Mouse (Mus musculus) stomach, embryonic 15.5 days (tissue): ENCODE data around the gene Dgkg. TPM values are rescaled to one million over a fixed set of nuclear protein-coding genes. Genes with fewer than 3 reads are reported as not detected.

Experiments
- ATAC-seq: fragments of 200-750 bp; cut with Nextera tagmentation; 2 replicates; pipeline ENCODE4 v1.8.0; 2017; ENCODE audit warnings: low read depth, moderate number of reproducible peaks, moderate TSS enrichment; ENCODE audit not compliant: insufficient read depth, low FRiP score
- H3K27ac ChIP-seq: fragments of 300-500 bp; sonication (generic); 2 replicates; pipeline ENCODE4 v1.5.1; 2015; ENCODE audit warnings: mild to moderate bottlenecking, inconsistent platforms
- H3K27me3 ChIP-seq: fragments of 300-500 bp; sonication (generic); replicated peaks from 2 replicates; pipeline ENCODE4 v1.6.1; 2015; ENCODE audit warnings: inconsistent platforms
- H3K36me3 ChIP-seq: fragments of 300-500 bp; sonication (generic); 2 replicates; pipeline ENCODE4 v1.6.1; 2015; ENCODE audit warnings: inconsistent platforms
- H3K4me1 ChIP-seq: fragments of 300-500 bp; sonication (generic); 2 replicates; pipeline ENCODE4 v1.6.1; 2015; ENCODE audit warnings: inconsistent platforms
- H3K4me2 ChIP-seq: fragments of 300-500 bp; sonication (generic); 2 replicates; pipeline ENCODE4 v1.6.1; 2015; ENCODE audit warnings: mild to moderate bottlenecking, inconsistent platforms
- H3K4me3 ChIP-seq: fragments of 300-500 bp; sonication (generic); replicated peaks from 2 replicates; pipeline ENCODE4 v1.5.1; 2015; ENCODE audit warnings: inconsistent platforms
- H3K9ac ChIP-seq: fragments of 300-500 bp; sonication (generic); 2 replicates; pipeline ENCODE4 v1.6.1; 2015; ENCODE audit warnings: inconsistent platforms
- H3K9me3 ChIP-seq: fragments of 300-500 bp; sonication (generic); 2 replicates; pipeline ENCODE4 v1.6.1; 2016; ENCODE audit warnings: inconsistent platforms
- WGBS: fragments of 180-500 bp; shearing (Covaris S2); methylation state at CpG from one replicate; pipeline ENCODE4 v1.1.7; 2015; 5-methylcytosine and 5-hydroxymethylcytosine counted together
- polyA plus RNA-seq: library from polyadenylated mRNA; unstranded; fragments of >200 nt; fragmentation: Nextera tagmentation; extraction: Ambion mirVana; gene quantifications from 2 replicates; pipeline ENCODE4 v1.2.1, GENCODE M21; 2015

The Dgkg gene
- polyA plus RNA-seq, 1 experiment from 2014 or later, result 1.5 TPM

DNA sequence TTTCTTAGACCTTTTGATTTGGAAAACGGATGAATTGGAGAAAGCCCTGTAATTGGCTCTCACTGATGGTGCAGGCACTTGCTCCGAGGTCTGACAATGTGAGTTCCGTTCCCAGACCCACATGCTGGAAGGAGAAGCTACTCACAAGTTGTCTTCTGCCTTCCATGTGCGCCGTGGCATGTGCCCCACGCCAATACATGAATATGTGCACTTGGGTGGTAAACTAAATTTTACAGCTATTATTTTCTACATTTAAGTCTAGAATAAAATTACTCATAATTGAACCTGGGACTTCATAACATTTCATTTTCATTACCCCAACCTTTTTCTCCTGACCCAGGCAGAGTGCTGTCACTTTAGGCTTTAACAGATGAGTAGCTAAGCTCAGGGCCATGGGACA is 14.1 kb downstream of the Dgkg start:
- H3K4me1 ChIP-seq, result no peaks in the 10 kb centered on the region
- ATAC-seq, result no peak
- H3K36me3 ChIP-seq, result no peaks in the 10 kb centered on the region
- H3K9me3 ChIP-seq, result no peaks in the 10 kb centered on the region
- H3K27ac ChIP-seq, result no peak overlapping the region
- H3K4me3 ChIP-seq, result no peak overlapping the region
- no peaks in the 10 kb centered on the region for H3K27me3 ChIP-seq
- H3K4me2 ChIP-seq, result no peak overlapping the region
- 83% methylated on average over 6 of the region's 6 CpGs for WGBS
- no peak overlapping the region for H3K9ac ChIP-seq

DNA sequence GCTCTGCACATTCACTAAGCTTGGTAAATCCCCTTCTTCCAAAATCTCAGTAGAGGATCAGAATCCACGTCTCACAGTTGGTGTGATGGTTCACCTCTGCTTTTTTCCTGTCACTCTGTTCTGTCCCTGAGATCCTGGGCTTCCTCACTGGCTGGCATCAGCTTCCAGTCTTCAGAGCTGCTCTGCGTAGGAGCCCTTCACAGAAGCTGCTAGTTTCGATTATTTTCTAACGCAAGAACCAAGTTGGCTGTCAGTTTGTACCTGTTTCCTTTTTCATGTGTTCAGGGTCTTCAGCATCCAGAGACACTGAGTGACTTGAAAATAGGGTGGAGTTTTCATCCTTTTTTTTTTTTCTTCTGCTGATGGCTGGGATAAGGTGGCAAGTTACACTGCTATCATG is 15.0 kb downstream of the Dgkg start:
- Histone ChIP-seq H3K9me3 (no peaks in the 10 kb centered on the region), H3K4me1 (no peaks in the 10 kb centered on the region), H3K4me2 (no peak overlapping the region), H3K9ac (no peak overlapping the region), H3K27me3 (no peaks in the 10 kb centered on the region), H3K27ac (no peak overlapping the region), H3K4me3 (no peak overlapping the region), H3K36me3 (no peaks in the 10 kb centered on the region)
- ATAC-seq, result no peak
- WGBS, result 70% methylated on average over 4 of the region's 4 CpGs

DNA sequence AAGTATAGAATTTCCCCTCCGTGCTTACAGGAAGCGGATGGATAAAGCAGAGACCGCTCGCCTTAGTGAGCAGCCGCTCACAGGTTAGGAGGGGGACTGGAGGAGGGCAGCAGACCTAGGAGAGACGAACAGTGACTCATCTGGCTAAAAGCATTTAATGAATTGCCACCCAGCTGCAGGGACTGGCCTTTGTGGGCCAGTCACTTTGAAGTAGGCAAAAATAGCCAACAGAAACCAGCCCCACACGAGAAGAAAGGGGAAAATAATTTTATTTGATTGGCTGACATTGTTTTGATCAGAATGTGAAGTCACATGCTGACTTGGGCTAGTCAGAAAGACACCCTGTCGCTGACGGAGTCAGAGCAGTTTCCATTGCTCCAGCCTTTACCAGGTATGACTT is 15.4 kb downstream of the Dgkg start:
- no peak for ATAC-seq
- H3K9ac ChIP-seq, result no peak overlapping the region
- WGBS, result 20% methylated on average over 9 of the region's 9 CpGs
- no peaks in the 10 kb centered on the region for H3K4me1 ChIP-seq
- no peak overlapping the region for H3K27ac ChIP-seq
- H3K9me3 ChIP-seq, result no peaks in the 10 kb centered on the region
- H3K4me2 ChIP-seq, result no peak overlapping the region
- H3K27me3 ChIP-seq, result no peaks in the 10 kb centered on the region
- no peaks in the 10 kb centered on the region for H3K36me3 ChIP-seq
- no peak overlapping the region for H3K4me3 ChIP-seq

DNA sequence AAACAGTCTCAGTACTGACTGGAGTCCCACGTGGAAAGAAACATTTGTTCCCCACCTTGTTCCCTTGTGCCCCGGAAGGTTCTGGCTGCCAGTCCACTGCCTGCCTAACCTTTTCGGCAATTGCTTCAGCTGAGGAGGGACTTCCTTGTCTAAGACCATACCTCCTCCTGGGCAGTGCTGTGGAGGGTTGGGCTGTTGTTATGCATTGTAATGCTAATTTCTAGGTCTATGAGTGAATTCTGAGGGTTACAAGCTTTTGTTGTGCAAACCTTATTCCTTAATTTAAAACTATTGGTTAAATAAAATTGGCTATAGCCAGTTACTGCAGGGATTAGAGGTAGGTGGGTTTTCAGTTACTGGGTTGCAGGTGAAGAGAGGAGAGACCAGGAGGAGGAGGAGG is 19.7 kb downstream of the Dgkg start:
- no peak for ATAC-seq
- H3K9ac ChIP-seq, result no peak overlapping the region
- H3K4me2 ChIP-seq, result no peak overlapping the region
- 57% methylated on average over 3 of the region's 3 CpGs for WGBS
- H3K4me3 ChIP-seq, result no peak overlapping the region
- no peaks in the 10 kb centered on the region for H3K4me1 ChIP-seq
- no peak overlapping the region for H3K27ac ChIP-seq
- H3K9me3 ChIP-seq, result no peaks in the 10 kb centered on the region
- no peaks in the 10 kb centered on the region for H3K36me3 ChIP-seq
- H3K27me3 ChIP-seq, result no peaks in the 10 kb centered on the region

DNA sequence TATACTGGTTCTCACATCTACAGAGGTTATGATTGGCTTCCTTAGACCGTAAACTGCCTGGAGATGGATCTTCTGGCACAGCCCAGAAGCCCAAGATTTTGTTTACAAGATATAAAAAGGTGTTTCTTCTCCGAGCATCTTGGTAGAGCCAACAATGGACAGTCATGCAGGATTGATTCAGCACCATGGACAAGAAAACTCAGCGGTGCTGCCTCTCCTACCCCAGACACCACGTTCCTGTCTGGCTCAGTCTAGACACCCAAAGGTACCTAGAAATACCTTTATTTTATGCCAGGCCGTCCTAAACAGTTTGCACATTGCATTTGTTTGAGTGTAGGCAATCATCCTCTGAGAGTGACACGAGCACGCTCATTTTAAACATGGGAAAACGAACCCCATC is 21.3 kb downstream of the Dgkg start:
- Histone ChIP-seq H3K4me1 (no peaks in the 10 kb centered on the region), H3K9me3 (no peaks in the 10 kb centered on the region), H3K4me2 (no peak overlapping the region), H3K9ac (no peak overlapping the region), H3K36me3 (no peaks in the 10 kb centered on the region), H3K27me3 (no peaks in the 10 kb centered on the region), H3K4me3 (no peak overlapping the region), H3K27ac (no peak overlapping the region)
- ATAC-seq, result no peak
- WGBS, result 54% methylated on average over 8 of the region's 8 CpGs

DNA sequence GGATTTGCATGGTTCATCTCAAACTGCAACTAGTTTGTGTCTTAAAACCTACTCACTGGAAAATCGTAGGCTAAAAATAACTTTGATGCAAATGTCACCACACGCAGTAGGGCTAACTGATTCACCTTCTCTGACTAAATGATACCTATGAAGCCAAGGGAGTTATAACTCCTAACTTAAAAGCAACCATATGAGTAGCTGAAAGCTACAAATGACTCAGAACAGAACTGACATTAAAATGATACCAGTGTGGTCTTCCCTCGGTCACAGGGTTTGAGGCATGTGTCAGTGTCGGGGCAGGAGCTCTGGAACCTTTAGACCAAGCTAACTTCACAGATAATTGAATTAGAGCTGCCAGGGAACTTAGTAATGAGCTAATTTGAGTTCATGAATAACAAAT is 24.0 kb downstream of the Dgkg start:
- no peak overlapping the region for H3K9ac ChIP-seq
- WGBS, result 83% methylated on average over 4 of the region's 4 CpGs
- ATAC-seq, result no peak
- H3K9me3 ChIP-seq, result no peaks in the 10 kb centered on the region
- no peak overlapping the region for H3K4me3 ChIP-seq
- H3K27ac ChIP-seq, result no peak overlapping the region
- no peaks in the 10 kb centered on the region for H3K27me3 ChIP-seq
- no peak overlapping the region for H3K4me2 ChIP-seq
- no peaks in the 10 kb centered on the region for H3K36me3 ChIP-seq
- no peaks in the 10 kb centered on the region for H3K4me1 ChIP-seq

DNA sequence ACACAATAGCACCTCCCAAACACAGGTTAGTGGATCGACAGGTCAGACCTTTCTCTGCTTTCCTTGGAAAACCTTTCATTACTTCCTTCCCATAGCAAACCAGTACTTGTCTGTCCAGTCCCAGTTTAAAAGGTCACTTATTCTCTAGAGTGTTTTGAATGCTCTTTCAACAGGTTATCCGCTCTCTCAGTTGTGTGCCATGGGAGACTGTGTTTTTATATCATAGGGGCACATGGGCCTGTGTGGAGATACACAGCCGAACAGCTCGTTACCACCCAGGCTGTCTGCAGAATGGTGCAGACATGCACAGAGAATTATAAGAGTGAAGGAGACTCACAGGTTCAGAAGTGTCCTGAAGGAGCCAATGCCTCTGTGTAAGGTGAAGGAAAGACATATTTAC is 26.7 kb downstream of the Dgkg start:
- Histone ChIP-seq H3K27ac (no peak overlapping the region), H3K4me2 (no peak overlapping the region), H3K9me3 (no peaks in the 10 kb centered on the region), H3K27me3 (no peaks in the 10 kb centered on the region), H3K9ac (no peak overlapping the region), H3K4me1 (no peaks in the 10 kb centered on the region), H3K4me3 (no peak overlapping the region), H3K36me3 (no peaks in the 10 kb centered on the region)
- ATAC-seq, result no peak
- 84% methylated on average over 4 of the region's 4 CpGs for WGBS

DNA sequence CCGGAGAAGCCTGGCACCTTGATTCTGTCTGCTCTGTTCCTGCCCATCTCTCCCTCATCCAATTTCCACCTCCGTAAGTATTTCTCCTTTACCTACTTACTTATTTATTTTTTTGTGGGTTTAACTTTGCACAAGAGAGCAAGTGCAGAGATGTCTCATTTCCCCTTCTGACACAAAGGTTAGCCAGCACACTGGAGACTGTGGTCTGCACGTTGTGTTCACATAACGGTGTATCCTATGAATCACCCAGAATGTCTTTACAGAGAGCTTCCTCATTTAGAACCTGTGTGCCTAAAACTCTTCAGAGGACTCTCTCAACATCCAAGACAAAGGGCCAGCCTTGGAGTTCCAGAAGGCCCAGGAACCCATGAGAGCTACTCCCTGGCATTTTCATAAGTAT is 27.1 kb downstream of the Dgkg start:
- no peak overlapping the region for H3K4me3 ChIP-seq
- WGBS, result 82% methylated on average over 4 of the region's 4 CpGs

DNA sequence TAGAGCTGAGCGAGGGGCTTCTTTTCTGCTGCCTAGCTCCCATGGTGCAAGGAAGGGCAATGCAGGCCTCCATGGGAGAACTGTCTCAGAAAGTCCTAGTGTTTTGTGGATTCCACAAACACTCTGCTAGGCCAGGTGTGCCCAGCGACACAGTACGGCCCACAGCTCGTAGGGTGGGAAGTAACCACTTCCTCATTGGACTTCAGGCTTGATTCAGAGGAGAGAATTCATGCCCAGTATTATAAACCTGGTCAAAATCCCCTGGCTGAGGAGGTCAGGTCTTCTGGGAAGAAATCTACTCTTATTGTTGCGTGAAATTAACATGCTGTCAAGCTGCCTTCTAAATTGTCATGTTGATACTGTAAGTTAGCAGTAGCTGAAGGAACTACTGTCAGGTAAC is 31.0 kb downstream of the Dgkg start:
- no peaks in the 10 kb centered on the region for H3K4me1 ChIP-seq
- no peak overlapping the region for H3K4me2 ChIP-seq
- 89% methylated on average over 5 of the region's 5 CpGs for WGBS
- no peaks in the 10 kb centered on the region for H3K9me3 ChIP-seq
- H3K36me3 ChIP-seq, result no peaks in the 10 kb centered on the region
- ATAC-seq, result no peak
- no peak overlapping the region for H3K9ac ChIP-seq
- no peak overlapping the region for H3K4me3 ChIP-seq
- H3K27ac ChIP-seq, result no peak overlapping the region
- H3K27me3 ChIP-seq, result no peaks in the 10 kb centered on the region

More for the DNA sequence above, 27.1 kb downstream of the Dgkg start:
- Histone ChIP-seq H3K9me3 (no peaks in the 10 kb centered on the region), H3K36me3 (no peaks in the 10 kb centered on the region), H3K27me3 (no peaks in the 10 kb centered on the region), H3K4me1 (no peaks in the 10 kb centered on the region), H3K9ac (no peak overlapping the region), H3K27ac (no peak overlapping the region), H3K4me2 (no peak overlapping the region)
- no peak for ATAC-seq

DNA sequence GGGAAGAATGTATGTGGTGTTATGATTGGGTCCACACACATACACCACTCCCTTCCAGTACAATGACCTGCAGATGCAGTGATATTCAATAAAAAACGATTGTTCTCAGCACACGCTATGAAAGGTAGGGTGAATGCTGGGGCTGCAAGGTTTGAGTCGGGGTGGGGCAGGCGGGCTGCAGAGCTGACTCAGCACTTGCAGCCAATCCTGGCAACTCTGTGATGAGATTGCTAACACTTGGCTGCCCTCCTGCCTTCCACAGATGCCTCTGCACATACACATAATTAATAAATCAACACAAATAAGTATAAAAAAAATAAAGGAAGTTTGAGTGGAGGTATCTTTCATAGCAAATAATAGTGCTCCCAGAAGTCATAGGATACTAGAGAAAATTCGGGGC is 31.6 kb downstream of the Dgkg start:
- ATAC-seq, result no peak
- Histone ChIP-seq H3K4me1 (no peaks in the 10 kb centered on the region), H3K4me2 (no peak overlapping the region), H3K9me3 (no peaks in the 10 kb centered on the region), H3K36me3 (no peaks in the 10 kb centered on the region), H3K9ac (no peak overlapping the region), H3K27ac (no peak overlapping the region), H3K27me3 (no peaks in the 10 kb centered on the region), H3K4me3 (no peak overlapping the region)
- 66% methylated on average over 5 of the region's 5 CpGs for WGBS

DNA sequence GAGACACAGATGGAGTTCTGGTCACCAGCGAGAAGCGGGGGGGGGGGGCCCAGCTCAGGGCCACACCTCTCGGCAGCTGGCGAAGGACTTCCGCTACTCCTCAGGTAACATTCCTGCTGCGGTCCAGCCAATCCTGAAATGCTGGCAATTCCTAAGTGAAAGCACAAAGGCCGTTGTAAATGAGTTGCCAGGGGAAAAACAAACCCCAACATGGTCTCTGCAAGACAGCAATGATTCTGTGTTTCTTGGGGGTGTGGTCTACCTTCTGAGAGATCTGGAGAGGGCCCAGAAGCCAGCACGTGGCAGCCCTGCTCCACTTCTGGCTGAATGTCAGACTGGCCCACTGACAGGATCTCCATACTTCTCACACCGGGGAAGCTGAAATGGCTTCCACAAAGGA is 34.7 kb downstream of the Dgkg start:
- WGBS, result 28% methylated on average over 9 of the region's 9 CpGs
- Histone ChIP-seq H3K9ac (no peak overlapping the region), H3K4me2 (no peak overlapping the region), H3K4me3 (no peak overlapping the region), H3K36me3 (no peaks in the 10 kb centered on the region), H3K27ac (no peak overlapping the region), H3K4me1 (no peaks in the 10 kb centered on the region), H3K27me3 (no peaks in the 10 kb centered on the region), H3K9me3 (no peaks in the 10 kb centered on the region)
- ATAC-seq, result no peak

DNA sequence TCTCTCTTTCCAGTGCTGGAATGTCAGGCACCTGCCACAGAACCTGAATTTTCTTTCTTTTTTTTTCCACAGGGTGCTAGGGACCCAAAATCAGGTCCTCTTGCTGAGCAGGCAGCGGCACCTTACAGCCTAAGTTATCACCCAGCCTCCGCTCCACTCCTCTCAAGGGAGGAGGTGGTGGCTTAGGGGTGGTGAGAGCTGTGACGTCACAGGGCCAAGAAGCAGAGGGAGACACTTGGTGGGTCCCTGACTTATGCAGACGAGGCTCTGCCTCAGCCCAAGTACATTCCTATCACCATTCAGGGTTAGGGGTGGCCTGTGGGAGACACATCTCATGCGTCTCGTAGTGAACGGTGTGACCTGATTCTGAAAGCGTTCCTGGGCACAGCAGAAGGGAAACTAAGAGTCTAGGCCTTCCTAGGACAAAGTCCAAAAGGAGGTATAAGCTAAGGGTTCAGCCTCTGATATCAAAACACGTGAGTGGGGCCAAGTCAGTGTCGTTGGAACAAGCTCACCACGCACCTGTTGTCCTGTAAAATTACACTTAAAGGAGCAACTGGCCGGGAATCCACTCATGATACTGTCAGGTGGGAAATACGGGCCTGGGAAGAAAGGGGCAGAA is 35.6 kb downstream of the Dgkg start:
- no peak overlapping the region for H3K4me3 ChIP-seq
- no peaks in the 10 kb centered on the region for H3K9me3 ChIP-seq
- ATAC-seq, result no peak
- WGBS, result 73% methylated on average over 13 of the region's 13 CpGs
- no peaks in the 10 kb centered on the region for H3K27me3 ChIP-seq
- no peaks in the 10 kb centered on the region for H3K4me1 ChIP-seq
- H3K36me3 ChIP-seq, result no peaks in the 10 kb centered on the region
- no peak overlapping the region for H3K27ac ChIP-seq
- H3K4me2 ChIP-seq, result no peak overlapping the region
- H3K9ac ChIP-seq, result no peak overlapping the region

DNA sequence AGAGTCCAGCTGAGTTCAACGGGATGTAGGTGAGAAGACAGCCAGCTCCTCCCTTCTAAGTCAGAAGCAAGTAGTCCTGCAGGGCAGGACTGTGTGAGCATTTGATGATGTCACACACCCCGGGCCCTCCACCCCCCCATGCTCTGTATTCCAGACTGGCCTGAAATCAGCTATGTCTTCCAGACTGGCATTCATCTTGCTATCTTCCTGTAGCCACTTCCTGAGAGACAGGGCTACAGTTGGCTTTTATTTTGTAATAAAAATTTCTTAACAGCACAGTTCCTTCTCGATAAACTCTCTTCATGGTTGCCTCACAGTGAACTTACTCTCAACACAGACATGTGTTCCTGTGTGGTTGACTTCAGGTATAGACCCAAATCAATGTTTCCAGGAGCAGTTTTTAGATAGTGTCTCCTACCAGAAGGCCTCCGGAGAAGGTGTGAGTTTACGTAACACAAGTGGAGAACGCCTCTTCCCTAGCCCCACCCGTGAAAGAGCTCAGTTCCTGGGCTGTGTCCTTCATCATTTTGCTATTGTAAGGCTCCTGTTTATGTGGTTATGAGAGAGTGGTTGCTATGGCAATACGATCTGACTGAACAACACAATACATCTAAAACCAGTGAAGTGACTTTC is 38.5 kb downstream of the Dgkg start:
- no peaks in the 10 kb centered on the region for H3K4me1 ChIP-seq
- no peak overlapping the region for H3K9ac ChIP-seq
- H3K4me2 ChIP-seq, result no peak overlapping the region
- no peak overlapping the region for H3K4me3 ChIP-seq
- no peak for ATAC-seq
- H3K27ac ChIP-seq, result no peak overlapping the region
- H3K27me3 ChIP-seq, result no peaks in the 10 kb centered on the region
- H3K9me3 ChIP-seq, result no peaks in the 10 kb centered on the region
- 66% methylated on average over 8 of the region's 8 CpGs for WGBS
- no peaks in the 10 kb centered on the region for H3K36me3 ChIP-seq
